In the genomic region with DNA sequence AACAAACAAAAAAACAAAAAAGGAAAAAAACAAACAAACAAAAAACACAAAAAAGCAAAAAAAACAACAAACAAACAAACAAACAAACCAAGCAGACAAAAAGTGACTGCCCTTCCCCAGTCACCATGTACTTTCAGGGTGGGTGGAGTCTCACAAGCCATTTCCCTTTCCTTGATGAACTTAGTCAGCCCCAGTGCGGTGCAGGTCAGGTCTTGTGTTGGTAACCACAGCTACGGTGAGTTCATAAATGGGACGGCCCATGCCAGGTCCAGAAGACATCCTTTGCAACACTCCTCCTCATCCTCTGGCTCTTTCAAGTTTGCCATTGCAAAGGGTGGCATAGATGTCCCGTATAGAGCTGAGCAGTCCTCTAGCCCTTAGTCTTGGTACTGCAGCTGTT, we compare ENCODE assay signal across 12 mouse cellular contexts.
"Had no signal": no experiment of that assay in that cellular context is flagged by ENCODE, and none has a peak within 500 bp of the region (broad histone marks: within the 10 kb centered on the region; RNA-seq: fewer than 3 reads in every experiment).

No protein-coding gene starts in this region.

- ATAC-seq: midbrain, embryonic 13.5 days had no signal

- H3K4me1 ChIP-seq: limb, embryonic 13.5 days; midbrain, embryonic 13.5 days had no signal

- DNase-seq: kidney, adult 8-10 months; kidney, postnatal 25 days; layer of hippocampus, adult 9-11 months; lung, embryonic 14.5 days; lung, postnatal 10 days; lung, postnatal 4 days; right cerebral cortex, postnatal 14 days; thymus, adult 18-20 months; thymus, postnatal 25 days had no signal

- H3K27me3 ChIP-seq: limb, embryonic 13.5 days; liver, embryonic 15.5 days; midbrain, embryonic 13.5 days had no signal

- H3K27ac ChIP-seq: limb, embryonic 13.5 days; liver, embryonic 15.5 days; midbrain, embryonic 13.5 days had no signal

- H3K4me3 ChIP-seq: limb, embryonic 13.5 days; liver, embryonic 15.5 days; midbrain, embryonic 13.5 days had no signal

- H3K9me3 ChIP-seq: limb, embryonic 13.5 days; liver, embryonic 15.5 days; midbrain, embryonic 13.5 days had no signal

- H3K36me3 ChIP-seq: limb, embryonic 13.5 days; liver, embryonic 15.5 days; midbrain, embryonic 13.5 days had no signal
